Mouse (Mus musculus): ENCODE results near the gene Fgf13. TPM values are rescaled to one million over a fixed set of nuclear protein-coding genes. Genes with fewer than 3 reads are reported as not detected.

Gene Fgf13
- polyA plus RNA-seq, 1 experiment = not detected

GRCm38 (mm10) chrX:59182323-59182722 is 385.5 kb downstream of the Fgf13 start:
- H3ac ChIP-seq (ENCODE audit: control insufficient read depth, insufficient read length, low read depth) = no peak overlapping the region
- no peaks in the 10 kb centered on the region for H3K79me2 ChIP-seq (ENCODE audit: control insufficient read depth, insufficient read depth)
- no peak for TF ChIP-seq MAX (IDR thresholded peaks at IDR 0.05)
- no peaks in the 10 kb centered on the region for H3K27me3 ChIP-seq (ENCODE audit: control insufficient read depth, insufficient read depth, insufficient read length)
- no peak overlapping the region for H3K4me3 ChIP-seq (ENCODE audit: insufficient read depth, poor library complexity, severe bottlenecking)
- H3K36me3 ChIP-seq (ENCODE audit: control insufficient read depth, insufficient read depth) = no peaks in the 10 kb centered on the region
- no peaks in the 10 kb centered on the region for H3K79me3 ChIP-seq (ENCODE audit: low read depth)

DNA sequence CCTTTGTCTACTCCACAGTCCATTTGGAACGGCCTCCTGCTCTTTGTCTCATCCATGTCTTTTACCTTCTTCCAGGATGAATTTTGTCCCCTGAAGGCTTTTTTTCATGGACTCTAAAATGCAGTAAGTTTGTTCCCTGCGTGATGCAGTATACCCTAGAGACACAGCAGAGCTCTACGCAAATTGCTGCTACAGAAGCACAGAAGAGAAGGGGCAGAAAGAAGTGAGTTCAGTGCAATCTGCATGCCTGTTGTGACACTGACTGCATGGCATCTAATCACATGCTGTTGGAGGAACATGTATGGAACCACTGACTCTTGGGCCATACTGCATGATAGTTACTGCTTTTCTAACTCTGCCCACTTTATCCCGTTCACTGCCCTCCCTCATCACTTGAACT is 388.2 kb downstream of the Fgf13 start:
- no peaks in the 10 kb centered on the region for H3K79me2 ChIP-seq (ENCODE audit: control insufficient read depth, insufficient read depth)
- H3K36me3 ChIP-seq (ENCODE audit: control insufficient read depth, insufficient read depth) = no peaks in the 10 kb centered on the region
- no peaks in the 10 kb centered on the region for H3K27me3 ChIP-seq (ENCODE audit: control insufficient read depth, insufficient read depth, insufficient read length)
- no peaks in the 10 kb centered on the region for H3K79me3 ChIP-seq (ENCODE audit: low read depth)
- H3K4me3 ChIP-seq (ENCODE audit: insufficient read depth, poor library complexity, severe bottlenecking) = no peak overlapping the region
- TF ChIP-seq CEBPB (IDR thresholded peaks at IDR 0.05; ENCODE audit: low read depth) = no peak
- no peak for TF ChIP-seq MAX (IDR thresholded peaks at IDR 0.05)
- no peak overlapping the region for H3ac ChIP-seq (ENCODE audit: control insufficient read depth, insufficient read length, low read depth)

DNA sequence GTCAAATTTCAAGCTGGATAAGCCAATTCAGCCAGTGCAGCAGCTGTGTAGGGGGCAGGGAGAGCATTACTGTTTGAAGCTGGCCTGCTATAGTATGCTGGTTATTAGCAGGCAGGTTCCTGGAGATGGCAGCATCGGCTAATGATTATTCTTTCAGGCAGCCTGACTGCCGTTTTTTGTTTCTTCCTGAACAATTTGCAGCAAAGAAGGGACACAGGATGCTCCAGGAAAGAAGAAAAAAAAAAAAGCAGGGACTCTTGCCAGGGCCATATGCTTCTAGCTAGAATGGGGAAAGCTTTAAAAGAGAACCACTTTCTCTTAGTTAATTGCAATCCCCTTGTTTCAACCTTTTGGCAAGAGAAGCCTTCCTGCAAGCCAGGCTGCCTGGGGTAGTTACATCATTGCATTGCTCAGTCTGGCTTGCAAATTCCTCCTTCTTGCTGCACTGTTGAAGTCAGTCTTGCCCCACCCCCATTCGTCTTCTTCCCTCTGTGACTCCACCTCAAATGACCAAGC is 388.7 kb downstream of the Fgf13 start:
- Histone ChIP-seq H3K36me3 (ENCODE audit: control insufficient read depth, insufficient read depth) (no peaks in the 10 kb centered on the region), H3K27me3 (ENCODE audit: control insufficient read depth, insufficient read depth, insufficient read length) (no peaks in the 10 kb centered on the region), H3K79me3 (ENCODE audit: low read depth) (no peaks in the 10 kb centered on the region), H3ac (ENCODE audit: control insufficient read depth, insufficient read length, low read depth) (no peak overlapping the region), H3K4me3 (ENCODE audit: insufficient read depth, poor library complexity, severe bottlenecking) (no peak overlapping the region), H3K79me2 (ENCODE audit: control insufficient read depth, insufficient read depth) (no peaks in the 10 kb centered on the region)
- TF ChIP-seq MAX (IDR thresholded peaks at IDR 0.05) (no peak), CTCF (IDR thresholded peaks at IDR 0.05; ENCODE audit: control insufficient read depth, insufficient read depth, insufficient read length) (no peak), CEBPB (IDR thresholded peaks at IDR 0.05; ENCODE audit: low read depth) (no peak), FOSL1 (IDR thresholded peaks at IDR 0.05; ENCODE audit: insufficient read depth, low read length, poor library complexity, severe bottlenecking) (no peak), MYOG (IDR thresholded peaks at IDR 0.05; ENCODE audit: control insufficient read depth, extremely low read depth, insufficient read length) (no peak), MYOD1 (IDR thresholded peaks at IDR 0.05; ENCODE audit: control insufficient read depth, insufficient read length, low read depth) (no peak), USF1 (IDR thresholded peaks at IDR 0.05; ENCODE audit: low read depth) (no peak)

GRCm38 (mm10) chrX:59177653-59178052 is 390.2 kb downstream of the Fgf13 start:
- Histone ChIP-seq H3ac (ENCODE audit: control insufficient read depth, insufficient read length, low read depth) (no peak overlapping the region), H3K36me3 (ENCODE audit: control insufficient read depth, insufficient read depth) (no peaks in the 10 kb centered on the region), H3K4me3 (ENCODE audit: insufficient read depth, poor library complexity, severe bottlenecking) (no peak overlapping the region), H3K27me3 (ENCODE audit: control insufficient read depth, insufficient read depth, insufficient read length) (no peaks in the 10 kb centered on the region), H3K79me3 (ENCODE audit: low read depth) (no peaks in the 10 kb centered on the region), H3K79me2 (ENCODE audit: control insufficient read depth, insufficient read depth) (no peaks in the 10 kb centered on the region)
- TF ChIP-seq CEBPB (IDR thresholded peaks at IDR 0.05; ENCODE audit: low read depth) (no peak), CTCF (IDR thresholded peaks at IDR 0.05; ENCODE audit: control insufficient read depth, insufficient read depth, insufficient read length) (no peak), MYOG (IDR thresholded peaks at IDR 0.05; ENCODE audit: control insufficient read depth, extremely low read depth, insufficient read length) (no peak), MYOD1 (IDR thresholded peaks at IDR 0.05; ENCODE audit: control insufficient read depth, insufficient read length, low read depth) (no peak), MAX (IDR thresholded peaks at IDR 0.05) (no peak), USF1 (IDR thresholded peaks at IDR 0.05; ENCODE audit: low read depth) (no peak), FOSL1 (IDR thresholded peaks at IDR 0.05; ENCODE audit: insufficient read depth, low read length, poor library complexity, severe bottlenecking) (no peak)

DNA sequence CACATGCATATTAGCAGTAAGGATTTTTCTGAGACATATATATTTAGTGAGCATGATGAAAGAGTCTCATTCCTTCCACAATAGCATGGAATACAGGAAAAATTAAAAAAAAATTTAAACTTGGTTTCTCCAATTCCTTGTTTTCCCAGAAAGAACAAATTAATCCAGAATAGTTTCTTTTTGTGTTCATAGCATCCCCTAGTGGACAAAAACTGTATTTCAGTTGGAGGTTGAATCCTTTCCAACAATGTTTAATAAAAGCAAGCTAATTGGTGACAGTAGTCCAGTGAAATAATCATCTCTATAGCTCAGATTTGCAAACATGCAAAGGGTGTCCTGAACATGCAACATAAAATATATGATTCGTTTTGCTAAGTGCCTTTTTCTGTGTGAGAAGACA is 395.7 kb downstream of the Fgf13 start:
- H3K36me3 ChIP-seq (ENCODE audit: control insufficient read depth, insufficient read depth) = no peaks in the 10 kb centered on the region
- H3K27me3 ChIP-seq (ENCODE audit: control insufficient read depth, insufficient read depth, insufficient read length) = no peaks in the 10 kb centered on the region
- H3K4me3 ChIP-seq (ENCODE audit: insufficient read depth, poor library complexity, severe bottlenecking) = no peak overlapping the region
- no peaks in the 10 kb centered on the region for H3K79me2 ChIP-seq (ENCODE audit: control insufficient read depth, insufficient read depth)
- TF ChIP-seq MYOG (IDR thresholded peaks at IDR 0.05; ENCODE audit: control insufficient read depth, extremely low read depth, insufficient read length) (no peak), MAX (IDR thresholded peaks at IDR 0.05) (no peak), USF1 (IDR thresholded peaks at IDR 0.05; ENCODE audit: low read depth) (no peak), MYOD1 (IDR thresholded peaks at IDR 0.05; ENCODE audit: control insufficient read depth, insufficient read length, low read depth) (no peak), CTCF (IDR thresholded peaks at IDR 0.05; ENCODE audit: control insufficient read depth, insufficient read depth, insufficient read length) (no peak), CEBPB (IDR thresholded peaks at IDR 0.05; ENCODE audit: low read depth) (no peak), FOSL1 (IDR thresholded peaks at IDR 0.05; ENCODE audit: insufficient read depth, low read length, poor library complexity, severe bottlenecking) (no peak)
- no peaks in the 10 kb centered on the region for H3K79me3 ChIP-seq (ENCODE audit: low read depth)
- H3ac ChIP-seq (ENCODE audit: control insufficient read depth, insufficient read length, low read depth) = no peak overlapping the region

- Histone ChIP-seq H3K36me3 (ENCODE audit: control insufficient read depth, insufficient read depth) (no peaks in the 10 kb centered on the region), H3K79me2 (ENCODE audit: control insufficient read depth, insufficient read depth) (no peaks in the 10 kb centered on the region), H3K4me3 (ENCODE audit: insufficient read depth, poor library complexity, severe bottlenecking) (no peak overlapping the region), H3ac (ENCODE audit: control insufficient read depth, insufficient read length, low read depth) (no peak overlapping the region), H3K27me3 (ENCODE audit: control insufficient read depth, insufficient read depth, insufficient read length) (no peaks in the 10 kb centered on the region), H3K79me3 (ENCODE audit: low read depth) (no peaks in the 10 kb centered on the region)
- TF ChIP-seq CTCF (IDR thresholded peaks at IDR 0.05; ENCODE audit: control insufficient read depth, insufficient read depth, insufficient read length) (no peak), MYOG (IDR thresholded peaks at IDR 0.05; ENCODE audit: control insufficient read depth, extremely low read depth, insufficient read length) (no peak), MYOD1 (IDR thresholded peaks at IDR 0.05; ENCODE audit: control insufficient read depth, insufficient read length, low read depth) (no peak), FOSL1 (IDR thresholded peaks at IDR 0.05; ENCODE audit: insufficient read depth, low read length, poor library complexity, severe bottlenecking) (no peak), MAX (IDR thresholded peaks at IDR 0.05) (no peak), CEBPB (IDR thresholded peaks at IDR 0.05; ENCODE audit: low read depth) (no peak), USF1 (IDR thresholded peaks at IDR 0.05; ENCODE audit: low read depth) (no peak)
Measured at GRCm38 (mm10) chrX:59166763-59167162, 401.1 kb downstream of the Fgf13 start.

All from C2C12 (cell line).